Mouse (Mus musculus) stomach, embryonic 16.5 days (tissue): ENCODE data around the gene Stk11. TPM values are rescaled to one million over a fixed set of nuclear protein-coding genes. Genes with fewer than 3 reads are reported as not detected.

ENCODE experiments used
- ATAC-seq: fragments of 200-750 bp; cut with Nextera tagmentation; 2 replicates; pipeline ENCODE4 v1.8.0; 2017; ENCODE audit warnings: moderate number of reproducible peaks, moderate TSS enrichment; ENCODE audit not compliant: insufficient read depth, low FRiP score
- H3K27ac ChIP-seq: fragments of 300-500 bp; sonication (generic); 2 replicates; pipeline ENCODE4 v1.5.1; 2014; ENCODE audit warnings: low read length
- H3K27me3 ChIP-seq: fragments of 300-500 bp; sonication (generic); 2 replicates; pipeline ENCODE4 v1.6.1; 2014; ENCODE audit warnings: low read length, control low read depth, mixed read lengths; ENCODE audit not compliant: control insufficient read depth, insufficient read depth
- H3K36me3 ChIP-seq: fragments of 300-500 bp; sonication (generic); 2 replicates; pipeline ENCODE4 v1.6.1; 2014; ENCODE audit warnings: low read length; ENCODE audit not compliant: control insufficient read depth, insufficient read depth
- H3K4me1 ChIP-seq: fragments of 300-500 bp; sonication (generic); 2 replicates; pipeline ENCODE4 v1.6.1; 2014; ENCODE audit warnings: low read length, control low read depth, mixed read lengths; ENCODE audit not compliant: control insufficient read depth, insufficient read depth
- H3K4me2 ChIP-seq: fragments of 300-500 bp; sonication (generic); 2 replicates; pipeline ENCODE4 v1.6.1; 2014; ENCODE audit warnings: low read depth, low read length, mixed read lengths
- H3K4me3 ChIP-seq: fragments of 300-500 bp; sonication (generic); replicated peaks from 2 replicates; pipeline ENCODE4 v1.5.1; 2014; ENCODE audit warnings: mild to moderate bottlenecking, low read length
- H3K9ac ChIP-seq: fragments of 300-500 bp; sonication (generic); 2 replicates; pipeline ENCODE4 v1.6.1; 2014; ENCODE audit warnings: low read length
- H3K9me3 ChIP-seq: fragments of 300-500 bp; sonication (generic); replicated peaks from 2 replicates; pipeline ENCODE4 v1.6.1; 2016; ENCODE audit warnings: low read length, control low read depth; ENCODE audit not compliant: control insufficient read depth
- WGBS: fragments of 180-500 bp; shearing (Covaris S2); extraction: QIAGEN DNeasy Blood & Tissue Kit; methylation state at CpG from one replicate; pipeline ENCODE4 v1.1.7; 2014; 5-methylcytosine and 5-hydroxymethylcytosine counted together
- polyA plus RNA-seq: library from polyadenylated mRNA; unstranded; fragments of >200 nt; fragmentation: Nextera tagmentation; extraction: Ambion mirVana; gene quantifications from 2 replicates; pipeline ENCODE4 v1.2.1, GENCODE M21; 2015

Gene Stk11
- polyA plus RNA-seq, 1 experiment from 2014 or later = 14.5 TPM

GRCm38 (mm10) chr10:80142530-80142925 is 26.9 kb downstream of the Stk11 start:
- peak overlapping the region; percentile 97 for H3K9ac ChIP-seq
- H3K4me2 ChIP-seq = peak overlapping the region; percentile 98
- peaks cover 13% of the 10 kb centered on the region; the same call in 1 of the 2 replicates for H3K36me3 ChIP-seq
- ATAC-seq = no peak
- H3K27ac ChIP-seq = peak overlapping the region; percentile 94
- WGBS = under 1% methylated on average over 15 of the region's 15 CpGs
- peak overlapping the region; percentile 85 for H3K4me3 ChIP-seq
- H3K4me1 ChIP-seq = peaks cover 58% of the 10 kb centered on the region
- no peaks in the 10 kb centered on the region for H3K9me3 ChIP-seq
- no peaks in the 10 kb centered on the region; the same call in 1 of the 2 replicates for H3K27me3 ChIP-seq

DNA sequence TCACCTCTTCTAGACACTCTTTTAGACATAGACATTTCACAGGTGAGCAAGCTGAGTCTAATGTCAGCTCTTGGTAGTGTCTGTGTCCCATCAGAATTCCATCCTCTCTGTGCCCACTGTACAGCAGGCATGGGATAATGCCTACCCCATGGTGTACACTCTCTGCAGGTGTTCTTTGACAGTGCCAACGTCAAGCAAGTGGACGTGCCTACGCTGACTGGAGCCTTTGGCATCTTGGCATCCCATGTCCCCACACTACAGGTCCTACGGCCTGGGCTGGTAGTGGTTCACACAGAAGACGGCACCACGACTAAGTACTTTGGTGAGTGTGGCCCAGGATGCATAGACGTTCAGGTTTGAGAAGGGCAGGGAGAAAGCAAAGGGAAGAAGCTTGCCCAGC is 28.1 kb downstream of the Stk11 start:
- Histone ChIP-seq H3K9ac (no peak overlapping the region), H3K9me3 (no peaks in the 10 kb centered on the region), H3K27ac (no peak overlapping the region), H3K4me3 (no peak overlapping the region), H3K4me1 (peaks cover 51% of the 10 kb centered on the region), H3K27me3 (no peaks in the 10 kb centered on the region), H3K36me3 (peaks cover 13% of the 10 kb centered on the region; the same call in 1 of the 2 replicates), H3K4me2 (no peak overlapping the region)
- WGBS = 90% methylated on average over 7 of the region's 7 CpGs
- ATAC-seq = no peak

- Histone ChIP-seq H3K9ac (no peak overlapping the region), H3K4me2 (no peak overlapping the region), H3K9me3 (no peaks in the 10 kb centered on the region), H3K27ac (no peak overlapping the region), H3K27me3 (no peaks in the 10 kb centered on the region), H3K4me1 (peaks cover 51% of the 10 kb centered on the region), H3K36me3 (peaks cover 13% of the 10 kb centered on the region; the same call in 1 of the 2 replicates), H3K4me3 (no peak overlapping the region)
- no peak for ATAC-seq
- WGBS = 90% methylated on average over 12 of the region's 12 CpGs
Measured at GRCm38 (mm10) chr10:80144159-80144558, 28.6 kb downstream of the Stk11 start.

GRCm38 (mm10) chr10:80144864-80145838 is 29.5 kb downstream of the Stk11 start:
- H3K9me3 ChIP-seq = no peaks in the 10 kb centered on the region
- H3K4me1 ChIP-seq = peaks cover 48% of the 10 kb centered on the region
- peak overlapping the region; percentile 93; the same call in 1 of the 2 replicates for H3K9ac ChIP-seq
- H3K27ac ChIP-seq = peak overlapping the region; percentile 99
- ATAC-seq = no peak
- peaks cover 13% of the 10 kb centered on the region; the same call in 1 of the 2 replicates for H3K36me3 ChIP-seq
- H3K4me3 ChIP-seq = no peak overlapping the region
- no peaks in the 10 kb centered on the region for H3K27me3 ChIP-seq
- H3K4me2 ChIP-seq = 0 out of 2 replicates have a peak overlapping the region, but pooled peaks have one; percentile 27
- 71% methylated on average over 20 of the region's 20 CpGs for WGBS

GRCm38 (mm10) chr10:80145896-80146295 is 30.3 kb downstream of the Stk11 start:
- no peak for ATAC-seq
- H3K4me3 ChIP-seq = no peak overlapping the region
- no peaks in the 10 kb centered on the region for H3K27me3 ChIP-seq
- peak overlapping the region; percentile 99 for H3K27ac ChIP-seq
- 0 out of 2 replicates have a peak overlapping the region, but pooled peaks have one; percentile 27 for H3K4me2 ChIP-seq
- H3K9me3 ChIP-seq = no peaks in the 10 kb centered on the region
- 68% methylated on average over 6 of the region's 6 CpGs for WGBS
- H3K4me1 ChIP-seq = peaks cover 47% of the 10 kb centered on the region
- peaks cover 13% of the 10 kb centered on the region; the same call in 1 of the 2 replicates for H3K36me3 ChIP-seq
- peak overlapping the region; percentile 93 for H3K9ac ChIP-seq

DNA sequence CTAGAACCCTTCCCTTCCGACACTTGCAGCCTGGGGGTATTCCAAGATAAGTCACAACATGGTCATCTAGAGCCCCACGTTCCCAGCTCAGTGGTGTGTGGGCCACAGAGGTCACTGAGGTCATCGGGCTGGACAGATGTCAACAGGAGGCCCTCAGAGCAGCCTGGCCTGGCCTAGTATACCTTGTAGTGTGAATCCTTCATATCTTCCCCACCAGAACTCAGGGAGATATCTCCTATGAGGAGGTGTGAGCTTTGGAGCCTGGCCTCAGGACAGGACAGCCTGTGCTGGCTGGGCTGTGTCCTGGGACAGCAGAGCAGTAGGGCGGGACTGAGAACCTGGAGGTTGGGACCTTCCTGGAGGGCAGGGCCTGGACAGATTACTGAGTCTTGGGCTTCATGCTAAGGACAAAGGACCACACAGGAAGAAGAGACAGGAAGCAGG is 31.0 kb downstream of the Stk11 start:
- Histone ChIP-seq H3K27ac (peak overlapping the region; percentile 99), H3K9me3 (no peaks in the 10 kb centered on the region), H3K9ac (peak overlapping the region; percentile 93), H3K36me3 (peaks cover 13% of the 10 kb centered on the region; the same call in 1 of the 2 replicates), H3K27me3 (no peaks in the 10 kb centered on the region), H3K4me1 (peaks cover 46% of the 10 kb centered on the region), H3K4me3 (no peak overlapping the region), H3K4me2 (peak overlapping the region; percentile 60; the same call in 1 of the 2 replicates)
- ATAC-seq = no peak
- WGBS = 57% methylated on average over 4 of the region's 4 CpGs

GRCm38 (mm10) chr10:80147146-80147718 is 31.6 kb downstream of the Stk11 start:
- no peak for ATAC-seq
- Histone ChIP-seq H3K36me3 (peaks cover 13% of the 10 kb centered on the region; the same call in 1 of the 2 replicates), H3K4me2 (peak overlapping the region; percentile 60; the same call in 1 of the 2 replicates), H3K4me1 (peaks cover 53% of the 10 kb centered on the region), H3K9me3 (no peaks in the 10 kb centered on the region), H3K27me3 (no peaks in the 10 kb centered on the region), H3K9ac (peak overlapping the region; percentile 93; the same call in 1 of the 2 replicates), H3K4me3 (peak overlapping the region; percentile 93; the same call in 1 of the 2 replicates), H3K27ac (peak overlapping the region; percentile 99)
- WGBS = 59% methylated on average over 5 of the region's 5 CpGs

DNA sequence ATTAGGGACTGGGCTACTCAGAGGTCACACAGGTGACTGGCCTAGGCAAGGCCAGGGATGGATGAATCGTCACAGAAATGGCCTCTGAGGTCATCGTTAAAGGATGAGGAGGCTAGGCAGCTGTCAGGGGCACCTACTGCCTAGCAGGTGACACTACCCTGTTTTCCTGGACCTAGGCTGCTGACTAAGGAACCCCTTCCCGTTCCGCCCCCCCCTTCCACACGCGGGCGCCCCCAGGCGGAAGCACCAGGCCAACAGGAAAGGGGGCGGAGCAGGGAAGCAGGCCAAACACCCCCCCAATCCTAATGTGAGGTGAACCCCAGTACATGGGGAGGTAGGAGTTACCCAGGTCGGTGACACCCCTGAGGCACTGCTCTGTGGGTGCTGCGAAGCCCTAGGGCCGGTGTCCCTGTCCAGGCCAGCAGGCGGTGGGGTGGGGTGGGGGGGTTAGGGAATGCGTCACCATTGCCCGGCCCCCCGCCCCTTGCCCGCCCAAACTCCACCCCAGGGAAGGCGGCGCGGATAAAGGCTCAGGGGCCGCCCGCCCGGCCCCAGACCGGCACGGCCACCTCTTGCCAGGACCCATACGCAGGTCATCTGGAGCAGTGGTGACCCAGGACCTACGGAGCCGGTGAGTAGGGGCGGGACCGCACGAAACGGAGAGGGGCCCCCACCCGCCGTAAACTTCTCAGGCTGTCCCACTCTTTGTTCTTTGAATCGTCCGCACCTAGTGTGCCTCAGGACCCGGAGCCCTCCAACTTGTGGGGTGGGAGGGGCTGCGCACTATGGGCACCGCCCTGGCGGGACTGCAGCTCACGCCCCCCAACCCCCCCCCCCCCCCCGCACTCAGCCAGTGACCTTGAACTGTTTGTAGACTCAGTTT is 32.4 kb downstream of the Stk11 start, which contains the start of gene Midn:
Gene Midn, plus strand, starts transcription at position 554 of the 883 bp plus-strand sequence.
- peak within 1 kb of the TSS; percentile 60 for H3K4me2 ChIP-seq
- peak within 1 kb of the TSS; percentile 99 for H3K27ac ChIP-seq
- H3K27me3 ChIP-seq = no peaks in the 10 kb centered on the region
- H3K9ac ChIP-seq = peak within 1 kb of the TSS; percentile 93
- peaks cover 57% of the 10 kb centered on the region for H3K4me1 ChIP-seq
- H3K9me3 ChIP-seq = no peaks in the 10 kb centered on the region
- peak; percentile 50 for ATAC-seq
- H3K36me3 ChIP-seq = peaks cover 16% of the 10 kb centered on the region
- peak within 1 kb of the TSS; percentile 93 for H3K4me3 ChIP-seq
- WGBS = under 1% methylated on average over 42 of the region's 42 CpGs
